Mouse (Mus musculus): ENCODE data around the gene Xylt1. TPM values are rescaled to one million over a fixed set of nuclear protein-coding genes. Genes with fewer than 3 reads are reported as not detected.

The Xylt1 gene
- polyA plus RNA-seq, 1 experiment from 2014 or later: 1.1 TPM

- no peak overlapping the region for H3K27ac ChIP-seq
- WGBS: 70% methylated on average over 6 of the region's 6 CpGs
- no peaks in the 10 kb centered on the region for H3K27me3 ChIP-seq (replicated peaks)
- H3K4me3 ChIP-seq (replicated peaks): no peak overlapping the region
- ATAC-seq (ENCODE audit: insufficient read depth, low FRiP score, low read depth): no peak
- no peaks in the 10 kb centered on the region for H3K36me3 ChIP-seq
- H3K4me1 ChIP-seq: no peaks in the 10 kb centered on the region
- no peak overlapping the region for H3K4me2 ChIP-seq
- no peak overlapping the region for H3K9ac ChIP-seq
- no peaks in the 10 kb centered on the region for H3K9me3 ChIP-seq
Observed at GRCm38 (mm10) chr7:117720426-117720825, 339.6 kb downstream of the Xylt1 start.
